Mouse (Mus musculus): Measurements from ENCODE around the gene Atp13a3.

GRCm38 (mm10) chr16:30362528-30362927 lies 43.2 kb downstream of the Atp13a3 start:
- TF ChIP-seq CTCF (IDR thresholded peaks at IDR 0.05; ENCODE audit: extremely low read depth, insufficient read depth, low read length) = no peak
- TF ChIP-seq POLR2A (IDR thresholded peaks at IDR 0.05; ENCODE audit: extremely low read depth, insufficient read depth, low read length) = no peak
